Mouse (Mus musculus) ES-E14 (cell line): ENCODE measurements at regions not wholly inside any gene's neighbourhood (a gene's known extent, or its start where the extent isn't known, plus 50 kb on each side); places are given as distances from the start of the nearest gene placed in this dataset.

Source experiments
- CHD2 ChIP-seq: IDR thresholded peaks from 2 replicates; pipeline ENCODE4 v1.6.1; 2014; ENCODE audit warnings: mild to moderate bottlenecking, low read depth, low read length, inconsistent platforms
- HCFC1 ChIP-seq: IDR thresholded peaks from 2 replicates; pipeline ENCODE4 v1.6.1; 2012; ENCODE audit warnings: low read length, inconsistent platforms, borderline replicate concordance; ENCODE audit not compliant: insufficient read depth
- MAFK ChIP-seq: IDR thresholded peaks from 2 replicates; pipeline ENCODE4 v1.6.1; 2014; ENCODE audit warnings: mild to moderate bottlenecking, low read depth, low read length, inconsistent platforms; ENCODE audit not compliant: insufficient read depth
- ZC3H11A ChIP-seq: IDR thresholded peaks from 2 replicates; pipeline ENCODE4 v1.6.1; 2012; ENCODE audit warnings: low read depth, mild to moderate bottlenecking, inconsistent platforms, low read length, borderline replicate concordance
- ZNF384 ChIP-seq: IDR thresholded peaks from 2 replicates; pipeline ENCODE4 v1.6.1; 2012; ENCODE audit warnings: low read depth, low read length, inconsistent platforms

GRCm38 (mm10) chr11:8717774-8718173 lies 53.4 kb upstream of the Tns3 start:
- TF ChIP-seq ZC3H11A (no peak), MAFK (no peak), ZNF384 (no peak), HCFC1 (no peak), CHD2 (no peak)
